8 mouse cellular contexts compared by ENCODE assay signal in genomic region chr7:3703879-3704441, GRCm38 (mm10). TPM values are rescaled to one million over a fixed set of nuclear protein-coding genes. Genes with fewer than 3 reads are reported as not detected.
DNase-seq lines count a peak whose midpoint lies in the region; ATAC-seq and TF ChIP-seq lines count a peak whose summit lies in the region.

Gene Rps9 (plus strand): TSS chr7:3703993.

- peak; percentile 77; the same call in 1 of the 2 replicates for TF ChIP-seq POLR2A in brain, embryonic 14.5 days (IDR thresholded peaks at IDR 0.05; ENCODE audit: borderline replicate concordance, extremely low read depth, insufficient read depth, insufficient read length, poor library complexity, severe bottlenecking)
- TF ChIP-seq POLR2A in liver, adult 2 months (IDR thresholded peaks at IDR 0.05; ENCODE audit: extremely low read depth, insufficient read depth, low read length): peak; percentile 78; the same call in 1 of the 2 replicates
- TF ChIP-seq POLR2A in myocyte (IDR thresholded peaks at IDR 0.05; ENCODE audit: insufficient read length, low read depth): peak; percentile 97

- DNase-seq in brain, embryonic 14.5 days (ENCODE audit: low read depth): peak; percentile 99
- peak; percentile 93 for DNase-seq in liver, adult 2 months (ENCODE audit: extremely low read depth, low read depth, low spot score)
- peak; percentile 99 for DNase-seq in splenic B cell, adult 2 months (ENCODE audit: low read depth, low spot score)

- H3K79me3 ChIP-seq in C2C12 (ENCODE audit: low read depth): peaks cover 28% of the 10 kb centered on the region

- WGBS in heart, embryonic 11.5 days (ENCODE audit: insufficient replicate concordance): 2% methylated on average over 42 of the region's 42 CpGs
- WGBS in kidney, embryonic 16.5 days: 1% methylated on average over 42 of the region's 42 CpGs
- under 1% methylated on average over 42 of the region's 42 CpGs for WGBS in liver, adult 2 months

- H3K4me3 ChIP-seq in C2C12 (ENCODE audit: insufficient read depth, poor library complexity, severe bottlenecking) (peak within 1 kb of the TSS; percentile 99), myocyte (peak within 1 kb of the TSS; percentile 94)
- H3K4me3 ChIP-seq in erythroblast, embryonic 14.5 days (replicated peaks): peak within 1 kb of the TSS; percentile 91
- peak within 1 kb of the TSS; percentile 78 for H3K4me3 ChIP-seq in heart, embryonic 11.5 days (ENCODE audit: low read depth, low read length)
- H3K4me3 ChIP-seq in kidney, embryonic 16.5 days (ENCODE audit: low read length): peak within 1 kb of the TSS; percentile 89
- H3K4me3 ChIP-seq in liver, adult 2 months (ENCODE audit: insufficient read depth, low read depth, low read length): peak within 1 kb of the TSS; percentile 62

- H3K4me1 ChIP-seq in erythroblast, embryonic 14.5 days (ENCODE audit: control insufficient read depth): peaks cover 29% of the 10 kb centered on the region
- H3K4me1 ChIP-seq in heart, embryonic 11.5 days (ENCODE audit: control insufficient read depth, insufficient read depth, low read length): peaks cover 8% of the 10 kb centered on the region
- H3K4me1 ChIP-seq in kidney, embryonic 16.5 days (ENCODE audit: insufficient read depth, low read length): peaks cover 21% of the 10 kb centered on the region
- peaks cover 2% of the 10 kb centered on the region; the same call in 1 of the 2 replicates for H3K4me1 ChIP-seq in liver, adult 2 months (ENCODE audit: control insufficient read depth, insufficient read depth, low read length)

- H3K4me2 ChIP-seq in heart, embryonic 11.5 days: peak within 1 kb of the TSS; percentile 92
- H3K4me2 ChIP-seq in kidney, embryonic 16.5 days (replicated peaks; ENCODE audit: low read depth, low read length): peak within 1 kb of the TSS; percentile 95
- peak within 1 kb of the TSS; percentile 84 for H3K4me2 ChIP-seq in myocyte (ENCODE audit: low read depth)

- H3K36me3 ChIP-seq in C2C12 (ENCODE audit: control insufficient read depth, insufficient read depth): peaks cover 35% of the 10 kb centered on the region
- peaks cover 37% of the 10 kb centered on the region for H3K36me3 ChIP-seq in erythroblast, embryonic 14.5 days (ENCODE audit: control insufficient read depth)
- peaks cover 13% of the 10 kb centered on the region for H3K36me3 ChIP-seq in heart, embryonic 11.5 days (ENCODE audit: control insufficient read depth, insufficient read depth, low read length)
- peaks cover 54% of the 10 kb centered on the region for H3K36me3 ChIP-seq in kidney, embryonic 16.5 days (ENCODE audit: insufficient read depth, low read length)
- H3K36me3 ChIP-seq in liver, adult 2 months (ENCODE audit: control insufficient read depth, insufficient read depth, low read length): peaks cover 25% of the 10 kb centered on the region
- H3K36me3 ChIP-seq in myocyte (ENCODE audit: control insufficient read depth, insufficient read depth): peaks cover 18% of the 10 kb centered on the region
- peaks cover 2% of the 10 kb centered on the region; the same call in 1 of the 2 replicates for H3K36me3 ChIP-seq in splenic B cell, adult 2 months (ENCODE audit: control insufficient read depth, insufficient read depth, low read length, poor library complexity, severe bottlenecking)

- peak within 1 kb of the TSS; percentile 88 for H3K27ac ChIP-seq in heart, embryonic 11.5 days (ENCODE audit: low read depth, low read length)
- peak within 1 kb of the TSS; percentile 97 for H3K27ac ChIP-seq in kidney, embryonic 16.5 days (ENCODE audit: low read length)
- peak within 1 kb of the TSS; percentile 68 for H3K27ac ChIP-seq in liver, adult 2 months (replicated peaks; ENCODE audit: insufficient read depth, low read depth, low read length)

- peak within 1 kb of the TSS; percentile 87 for H3K9ac ChIP-seq in heart, embryonic 11.5 days (ENCODE audit: low read depth, low read length)
- H3K9ac ChIP-seq in kidney, embryonic 16.5 days (replicated peaks; ENCODE audit: low read length): peak within 1 kb of the TSS; percentile 96
- H3K9ac ChIP-seq in liver, adult 2 months (ENCODE audit: low read depth, low read length): peak within 1 kb of the TSS; percentile 75

- H3K79me2 ChIP-seq in C2C12 (ENCODE audit: control insufficient read depth, insufficient read depth): peaks cover 35% of the 10 kb centered on the region
- H3K79me2 ChIP-seq in liver, adult 2 months (ENCODE audit: control insufficient read depth, insufficient read depth, low read length): no peaks in the 10 kb centered on the region; the same call in 1 of the 2 replicates
- H3K79me2 ChIP-seq in myocyte (ENCODE audit: control insufficient read depth, insufficient read depth): peaks cover 15% of the 10 kb centered on the region

- no peak for TF ChIP-seq CTCF in C2C12 (IDR thresholded peaks at IDR 0.05; ENCODE audit: control insufficient read depth, insufficient read depth, insufficient read length)
- peak; percentile 26; the same call in 1 of the 2 replicates for TF ChIP-seq CTCF in brain, embryonic 14.5 days (IDR thresholded peaks at IDR 0.05; ENCODE audit: borderline replicate concordance, extremely low read depth, insufficient read depth, insufficient read length)
- TF ChIP-seq CTCF in liver, adult 2 months (IDR thresholded peaks at IDR 0.05; ENCODE audit: low read depth, low read length): peak; percentile 31

- peak; percentile 91 for ATAC-seq in heart, embryonic 11.5 days (replicated peaks; ENCODE audit: insufficient number of reproducible peaks, low FRiP score, low TSS enrichment)
- peak; percentile 93 for ATAC-seq in kidney, embryonic 16.5 days (ENCODE audit: low FRiP score, low TSS enrichment)

- H3ac ChIP-seq in C2C12 (ENCODE audit: control insufficient read depth, insufficient read length, low read depth): peak within 1 kb of the TSS; percentile 89
- H3ac ChIP-seq in myocyte (ENCODE audit: control insufficient read depth, insufficient read length): peak within 1 kb of the TSS; percentile 62

- H3K9me3 ChIP-seq in erythroblast, embryonic 14.5 days (ENCODE audit: control insufficient read depth, low read length): no peaks in the 10 kb centered on the region
- no peaks in the 10 kb centered on the region for H3K9me3 ChIP-seq in heart, embryonic 11.5 days (replicated peaks; ENCODE audit: control insufficient read depth, low read length)
- no peaks in the 10 kb centered on the region for H3K9me3 ChIP-seq in kidney, embryonic 16.5 days (ENCODE audit: low read length)

- H3K27me3 ChIP-seq in C2C12 (ENCODE audit: control insufficient read depth, insufficient read depth, insufficient read length) (no peaks in the 10 kb centered on the region), myocyte (ENCODE audit: control insufficient read depth, insufficient read depth, insufficient read length) (no peaks in the 10 kb centered on the region)
- H3K27me3 ChIP-seq in erythroblast, embryonic 14.5 days (ENCODE audit: control insufficient read depth): no peaks in the 10 kb centered on the region
- H3K27me3 ChIP-seq in heart, embryonic 11.5 days (ENCODE audit: control insufficient read depth, insufficient read depth, low read length): no peaks in the 10 kb centered on the region
- no peaks in the 10 kb centered on the region for H3K27me3 ChIP-seq in kidney, embryonic 16.5 days (ENCODE audit: insufficient read depth, low read length)
- no peaks in the 10 kb centered on the region for H3K27me3 ChIP-seq in liver, adult 2 months (ENCODE audit: control insufficient read depth, insufficient read depth, low read length)
- no peaks in the 10 kb centered on the region for H3K27me3 ChIP-seq in splenic B cell, adult 2 months (ENCODE audit: control insufficient read depth, insufficient read depth, low read length, poor library complexity, severe bottlenecking)

TF ChIP-seq in C2C12, 6 proteins besides CTCF, POLR2A, EP300 and RAD21:
- TF ChIP-seq USF1 (IDR thresholded peaks at IDR 0.05; ENCODE audit: low read depth): no peak
TF ChIP-seq in C2C12: peak in this region for 0.

TF ChIP-seq in myocyte, 11 proteins besides CTCF, POLR2A, EP300 and RAD21:
- TF ChIP-seq POLR2AphosphoS2 (IDR thresholded peaks at IDR 0.05; ENCODE audit: insufficient read length, low read depth) (peak; percentile 98), TCF3 (IDR thresholded peaks at IDR 0.05; ENCODE audit: insufficient read length, low read depth) (no peak), MYOG (IDR thresholded peaks at IDR 0.05; ENCODE audit: control insufficient read depth in 1 of 3, insufficient read depth in 1 of 3, insufficient read length in 2 of 3, low read depth in 2 of 3) (no peak), USF1 (IDR thresholded peaks at IDR 0.05; ENCODE audit: low read depth) (no peak), E2F4 (IDR thresholded peaks at IDR 0.05; ENCODE audit: insufficient read depth) (no peak), MAX (IDR thresholded peaks at IDR 0.05; ENCODE audit: low read depth) (no peak), MYOD1 (IDR thresholded peaks at IDR 0.05; ENCODE audit: control insufficient read depth in 1 of 3, insufficient read length in 2 of 3, low read depth in 2 of 3) (peak in 1 of 3 experiments; percentile 1), CEBPB (IDR thresholded peaks at IDR 0.05; ENCODE audit: insufficient read depth, poor library complexity, severe bottlenecking) (no peak), REST (IDR thresholded peaks at IDR 0.05; ENCODE audit: insufficient read depth, insufficient read length) (no peak)

RNA-seq across cellular contexts. Expression of gene Rps9, which starts in this region (rescaled TPM):
- 3,200 TPM for polyA plus RNA-seq in C2C12 (2012; fragmentation: generic; extraction: Trizol)
- 2,419 and 2,655 TPM in 2 replicates for polyA plus RNA-seq in brain, embryonic 14.5 days (2012; rRNA removed)
- 81.2 and 118 TPM in 2 replicates for polyA plus RNA-seq in erythroblast, embryonic 14.5 days (2012)
- polyA plus RNA-seq in heart, embryonic 11.5 days (2014; fragmentation: Nextera tagmentation; extraction: Ambion mirVana): 925 and 966 TPM in 2 replicates
- polyA plus RNA-seq in kidney, embryonic 16.5 days (2015; fragmentation: Nextera tagmentation; extraction: Ambion mirVana): 1,357 and 1,383 TPM in 2 replicates
- total RNA-seq in liver, adult 2 months (2014; rRNA removed): 1,244 TPM in 2 replicates
- polyA plus RNA-seq in liver, adult 2 months (2012; rRNA removed): 433 and 505 TPM in 2 replicates
- 2,199 TPM for polyA plus RNA-seq in myocyte (2012; fragmentation: generic; extraction: Trizol)

Comparison
In these comparisons a context has a peak if more than half of its experiments do, and no peak if none do; other contexts are left out.
1. Peak in every context shown above with its lines: DNase-seq, ATAC-seq, H3K4me3 ChIP-seq and H3K27ac ChIP-seq.